Mouse (Mus musculus) neural tube, embryonic 14.5 days (tissue): ENCODE measurements around the gene Ppp1r12a. TPM values are rescaled to one million over a fixed set of nuclear protein-coding genes. Genes with fewer than 3 reads are reported as not detected.

Experiments
- ATAC-seq: fragments of 200-750 bp; cut with Nextera tagmentation; 2 replicates; pipeline ENCODE4 v1.8.0; 2017; ENCODE audit warnings: low read depth, mild to moderate bottlenecking, moderate TSS enrichment, moderate library complexity
- H3K27ac ChIP-seq: fragments of 300-500 bp; sonication (generic); 2 replicates; pipeline ENCODE4 v1.5.1; 2014; ENCODE audit warnings: low read depth, mild to moderate bottlenecking, control low read depth, low read length, moderate library complexity, mixed read lengths
- H3K27me3 ChIP-seq: fragments of 300-500 bp; sonication (generic); 2 replicates; pipeline ENCODE4 v1.6.1; 2014; ENCODE audit warnings: low read length; ENCODE audit not compliant: control insufficient read depth, insufficient read depth
- H3K36me3 ChIP-seq: fragments of 300-500 bp; sonication (generic); 2 replicates; pipeline ENCODE4 v1.6.1; 2014; ENCODE audit warnings: low read length, mixed read lengths; ENCODE audit not compliant: control insufficient read depth, insufficient read depth
- H3K4me1 ChIP-seq: fragments of 300-500 bp; sonication (generic); 2 replicates; pipeline ENCODE4 v1.6.1; 2014; ENCODE audit warnings: low read length; ENCODE audit not compliant: control insufficient read depth, insufficient read depth
- H3K4me2 ChIP-seq: fragments of 300-500 bp; sonication (generic); 2 replicates; pipeline ENCODE4 v1.6.1; 2014; ENCODE audit warnings: mild to moderate bottlenecking, low read depth, low read length, control low read depth
- H3K4me3 ChIP-seq: fragments of 300-500 bp; sonication (generic); 2 replicates; pipeline ENCODE4 v1.5.1; 2014; ENCODE audit warnings: low read depth, low read length, control low read depth, mixed read lengths
- H3K9ac ChIP-seq: fragments of 300-500 bp; sonication (generic); replicated peaks from 2 replicates; pipeline ENCODE4 v1.6.1; 2014; ENCODE audit warnings: low read depth, mild to moderate bottlenecking, control low read depth, low read length, mixed read lengths
- H3K9me3 ChIP-seq: fragments of 300-500 bp; sonication (generic); 2 replicates; pipeline ENCODE4 v1.6.1; 2016; ENCODE audit warnings: low read length; ENCODE audit not compliant: control insufficient read depth
- WGBS: fragments of 180-500 bp; shearing (Covaris S2); extraction: QIAGEN DNeasy Blood & Tissue Kit; methylation state at CpG from one replicate; pipeline ENCODE4 v1.1.7; 2014; 5-methylcytosine and 5-hydroxymethylcytosine counted together
- polyA plus RNA-seq: library from polyadenylated mRNA; unstranded; fragments of >200 nt; fragmentation: Nextera tagmentation; extraction: Ambion mirVana; gene quantifications from 2 replicates; pipeline ENCODE4 v1.2.1, GENCODE M21; 2014

The Ppp1r12a gene
- polyA plus RNA-seq, 1 experiment from 2014 or later, result 81.7 TPM

GRCm38 (mm10) chr10:108185265-108185664 lies 23.3 kb downstream of the Ppp1r12a start:
- Histone ChIP-seq H3K4me2 (no peak overlapping the region), H3K27me3 (no peaks in the 10 kb centered on the region), H3K36me3 (no peaks in the 10 kb centered on the region), H3K27ac (no peak overlapping the region), H3K4me1 (0 out of 2 replicates have a peak, but pooled peaks cover 7% of the 10 kb centered on the region), H3K9ac (no peak overlapping the region), H3K9me3 (no peaks in the 10 kb centered on the region), H3K4me3 (no peak overlapping the region)
- WGBS, result 79% methylated on average over 3 of the region's 3 CpGs
- ATAC-seq, result no peak

GRCm38 (mm10) chr10:108189303-108189702 lies 27.3 kb downstream of the Ppp1r12a start:
- ATAC-seq, result no peak
- no peak overlapping the region for H3K4me3 ChIP-seq
- H3K4me1 ChIP-seq, result 0 out of 2 replicates have a peak, but pooled peaks cover 3% of the 10 kb centered on the region
- H3K36me3 ChIP-seq, result no peaks in the 10 kb centered on the region
- no peak overlapping the region for H3K27ac ChIP-seq
- H3K27me3 ChIP-seq, result no peaks in the 10 kb centered on the region
- H3K9me3 ChIP-seq, result no peaks in the 10 kb centered on the region
- no peak overlapping the region for H3K4me2 ChIP-seq
- no peak overlapping the region for H3K9ac ChIP-seq
- WGBS, result 86% methylated on average over 2 of the region's 2 CpGs

- no peak overlapping the region for H3K9ac ChIP-seq
- 93% methylated on average over 3 of the region's 3 CpGs for WGBS
- H3K4me2 ChIP-seq, result no peak overlapping the region
- no peak overlapping the region for H3K27ac ChIP-seq
- no peaks in the 10 kb centered on the region for H3K27me3 ChIP-seq
- H3K9me3 ChIP-seq, result no peaks in the 10 kb centered on the region
- 0 out of 2 replicates have a peak, but pooled peaks cover 3% of the 10 kb centered on the region for H3K4me1 ChIP-seq
- no peak for ATAC-seq
- H3K4me3 ChIP-seq, result no peak overlapping the region
- no peaks in the 10 kb centered on the region for H3K36me3 ChIP-seq
Measured at GRCm38 (mm10) chr10:108189986-108190385, 28.0 kb downstream of the Ppp1r12a start.

GRCm38 (mm10) chr10:108190626-108191025 lies 28.6 kb downstream of the Ppp1r12a start:
- no peaks in the 10 kb centered on the region for H3K9me3 ChIP-seq
- H3K4me2 ChIP-seq, result no peak overlapping the region
- H3K27ac ChIP-seq, result no peak overlapping the region
- 0 out of 2 replicates have a peak, but pooled peaks cover 3% of the 10 kb centered on the region for H3K4me1 ChIP-seq
- no peak overlapping the region for H3K9ac ChIP-seq
- no peak for ATAC-seq
- no peak overlapping the region for H3K4me3 ChIP-seq
- no peaks in the 10 kb centered on the region for H3K27me3 ChIP-seq
- no peaks in the 10 kb centered on the region for H3K36me3 ChIP-seq

- Histone ChIP-seq H3K4me3 (no peak overlapping the region), H3K4me1 (0 out of 2 replicates have a peak, but pooled peaks cover 3% of the 10 kb centered on the region), H3K27me3 (no peaks in the 10 kb centered on the region), H3K9ac (no peak overlapping the region), H3K27ac (peak overlapping the region; percentile 28; the same call in 1 of the 2 replicates), H3K36me3 (no peaks in the 10 kb centered on the region), H3K9me3 (no peaks in the 10 kb centered on the region), H3K4me2 (no peak overlapping the region)
- no peak for ATAC-seq
- WGBS, result 61% methylated on average over 8 of the region's 8 CpGs
Measured at GRCm38 (mm10) chr10:108191381-108191787, 29.4 kb downstream of the Ppp1r12a start.

- no peaks in the 10 kb centered on the region for H3K27me3 ChIP-seq
Measured at GRCm38 (mm10) chr10:108192306-108192705, 30.3 kb downstream of the Ppp1r12a start.

GRCm38 (mm10) chr10:108196124-108196523 lies 34.1 kb downstream of the Ppp1r12a start:
- Histone ChIP-seq H3K4me1 (0 out of 2 replicates have a peak, but pooled peaks cover 3% of the 10 kb centered on the region), H3K27me3 (no peaks in the 10 kb centered on the region), H3K27ac (no peak overlapping the region), H3K9me3 (no peaks in the 10 kb centered on the region), H3K4me3 (no peak overlapping the region), H3K9ac (no peak overlapping the region), H3K4me2 (no peak overlapping the region), H3K36me3 (0 out of 2 replicates have a peak, but pooled peaks cover 2% of the 10 kb centered on the region)
- WGBS, result 93% methylated on average over 2 of the region's 2 CpGs
- no peak for ATAC-seq

More at GRCm38 (mm10) chr10:108192306-108192705, 30.3 kb downstream of the Ppp1r12a start:
- no peak overlapping the region for H3K27ac ChIP-seq
- no peaks in the 10 kb centered on the region for H3K9me3 ChIP-seq
- WGBS, result 82% methylated on average over 2 of the region's 2 CpGs
- no peak for ATAC-seq
- H3K36me3 ChIP-seq, result no peaks in the 10 kb centered on the region
- no peak overlapping the region for H3K4me3 ChIP-seq
- H3K4me1 ChIP-seq, result 0 out of 2 replicates have a peak, but pooled peaks cover 3% of the 10 kb centered on the region
- H3K4me2 ChIP-seq, result no peak overlapping the region
- no peak overlapping the region for H3K9ac ChIP-seq

GRCm38 (mm10) chr10:108197498-108197897 lies 35.5 kb downstream of the Ppp1r12a start:
- Histone ChIP-seq H3K27ac (no peak overlapping the region), H3K9me3 (no peaks in the 10 kb centered on the region), H3K4me1 (no peaks in the 10 kb centered on the region), H3K9ac (no peak overlapping the region), H3K4me2 (no peak overlapping the region), H3K27me3 (no peaks in the 10 kb centered on the region), H3K36me3 (0 out of 2 replicates have a peak, but pooled peaks cover 2% of the 10 kb centered on the region), H3K4me3 (no peak overlapping the region)
- WGBS, result 96% methylated on average over 1 of the region's 1 CpGs
- no peak for ATAC-seq

- Histone ChIP-seq H3K27ac (no peak overlapping the region), H3K4me1 (no peaks in the 10 kb centered on the region), H3K27me3 (no peaks in the 10 kb centered on the region), H3K4me2 (no peak overlapping the region), H3K9me3 (no peaks in the 10 kb centered on the region), H3K4me3 (no peak overlapping the region), H3K9ac (no peak overlapping the region), H3K36me3 (0 out of 2 replicates have a peak, but pooled peaks cover 2% of the 10 kb centered on the region)
- 95% methylated on average over 2 of the region's 2 CpGs for WGBS
- ATAC-seq, result no peak
Measured at GRCm38 (mm10) chr10:108198945-108199344, 37.0 kb downstream of the Ppp1r12a start.
